Mouse (Mus musculus): Measurements from ENCODE around the gene Dennd2a.
A peak's percentile ranks its signal among the peaks of the same experiment; 100 is the strongest.
"Not testable (repeated sequence)": the region's sequence is repeated elsewhere in the genome, so short reads cannot be mapped to it uniquely, and the experiment has no call there.

Dennd2a gene

DNA sequence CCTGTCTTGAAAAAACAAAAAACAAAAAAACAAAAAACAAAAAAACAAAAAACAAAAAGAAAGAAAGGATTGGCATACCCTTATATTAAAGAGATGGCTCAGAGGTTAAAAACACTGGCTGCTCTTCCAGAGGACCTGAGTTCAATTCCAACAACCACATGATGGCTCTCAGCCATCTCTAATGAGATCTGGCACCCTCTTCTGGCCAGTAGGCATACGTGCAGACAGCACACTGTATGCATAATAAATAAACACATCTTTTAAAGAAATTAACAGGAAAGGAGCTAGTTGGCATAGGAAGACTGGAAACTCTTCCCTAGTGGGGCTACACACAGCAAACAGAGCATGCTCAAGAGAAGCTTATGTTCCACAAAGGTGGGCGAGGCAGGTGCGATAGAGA lies 106.6 kb downstream of the Dennd2a start:
- no peak for DNase-seq (ENCODE audit: low spot score)

DNA sequence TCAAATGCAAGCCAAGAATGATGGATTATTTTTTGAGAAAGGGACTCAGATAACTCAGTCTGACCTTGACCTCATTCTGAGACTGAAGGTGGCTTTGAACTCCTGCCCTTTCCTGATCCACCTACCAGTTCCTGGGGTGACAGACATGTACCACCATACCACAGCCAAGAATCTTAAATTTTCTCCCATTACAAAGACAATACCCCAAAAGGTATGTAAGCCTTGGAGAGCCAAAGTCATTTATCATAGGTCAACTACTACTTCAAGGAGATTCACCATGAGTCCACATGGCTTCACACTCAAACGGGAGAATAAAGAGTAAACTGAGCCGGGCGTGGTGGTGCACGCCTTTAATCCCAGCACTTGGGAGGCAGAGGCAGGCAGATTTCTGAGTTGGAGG lies 107.1 kb downstream of the Dennd2a start:
- no peak for DNase-seq (ENCODE audit: low spot score)

DNA sequence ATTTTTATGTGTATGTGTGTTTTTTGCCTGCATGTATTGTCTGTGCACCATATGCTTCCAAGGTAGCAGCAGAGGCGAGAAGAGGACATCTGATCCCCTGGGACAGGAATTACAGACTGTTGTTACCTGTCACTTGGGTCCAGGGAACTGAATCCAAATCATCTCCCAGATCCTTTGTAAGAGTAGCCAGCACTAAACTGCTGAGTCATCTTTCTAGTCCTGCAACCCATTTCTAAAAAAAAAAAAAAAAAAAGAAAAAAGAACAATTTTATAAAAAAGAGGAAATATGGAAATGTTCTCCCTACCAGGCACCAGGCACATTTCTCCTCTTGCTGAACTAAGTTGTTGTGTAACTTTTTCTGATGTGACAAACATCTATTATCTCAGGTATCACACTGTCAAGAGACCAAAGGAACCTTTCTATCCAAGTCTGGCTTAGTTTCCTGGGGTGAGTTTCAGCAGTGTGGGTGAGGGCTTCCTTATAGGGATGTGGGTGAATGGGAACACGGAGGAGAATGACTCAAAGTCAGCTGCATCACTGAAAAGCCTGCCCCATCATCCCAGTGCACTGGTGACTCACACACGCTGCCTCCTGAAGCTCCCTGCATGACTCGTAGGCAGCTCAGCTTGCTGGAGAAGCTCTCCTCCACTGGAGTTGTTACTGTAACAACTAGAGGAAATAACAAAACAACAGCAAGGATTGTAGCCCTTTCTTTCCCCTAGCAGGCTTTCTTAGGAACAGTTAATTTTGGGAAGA lies 110.1 kb downstream of the Dennd2a start:
- DNase-seq (ENCODE audit: low spot score) = peak; percentile 22

DNA sequence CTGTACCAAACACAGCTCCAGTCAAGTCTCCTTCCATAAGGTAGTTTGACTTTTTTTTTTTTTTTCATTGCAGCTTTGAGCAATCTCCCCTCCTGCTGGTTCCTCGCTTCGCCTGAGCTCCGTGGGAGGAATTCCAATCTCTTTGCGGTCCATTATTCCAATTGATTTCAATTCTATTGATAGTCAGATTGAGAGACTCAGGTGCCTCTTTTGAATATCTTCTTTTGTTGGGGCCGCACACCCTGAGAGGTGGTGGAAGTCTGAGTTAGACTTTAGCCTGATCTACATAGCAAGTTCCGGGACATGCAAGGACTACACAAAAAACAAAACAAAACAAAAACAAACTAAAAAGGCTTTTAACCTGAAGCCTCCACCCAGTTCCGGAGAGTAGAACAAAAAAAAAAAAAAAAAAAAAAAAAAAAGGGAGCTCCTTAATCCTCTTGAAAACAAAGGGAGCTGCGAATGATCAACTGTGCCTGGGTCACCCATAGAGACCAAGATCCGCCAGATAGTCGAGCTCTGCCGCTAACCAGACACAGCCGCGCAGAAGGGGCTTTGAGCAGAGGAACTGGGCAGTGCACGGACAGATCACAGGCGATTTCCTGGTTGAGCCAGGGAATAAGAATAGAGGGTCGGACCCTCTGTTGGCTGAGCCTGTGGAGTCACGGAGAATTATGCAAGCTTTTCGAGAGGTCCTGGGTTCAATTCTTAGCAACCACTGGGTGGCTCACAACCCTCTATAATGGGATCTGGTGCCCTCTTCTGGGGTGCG lies 111.7 kb downstream of the Dennd2a start:
- DNase-seq (ENCODE audit: low spot score) = no peak

DNA sequence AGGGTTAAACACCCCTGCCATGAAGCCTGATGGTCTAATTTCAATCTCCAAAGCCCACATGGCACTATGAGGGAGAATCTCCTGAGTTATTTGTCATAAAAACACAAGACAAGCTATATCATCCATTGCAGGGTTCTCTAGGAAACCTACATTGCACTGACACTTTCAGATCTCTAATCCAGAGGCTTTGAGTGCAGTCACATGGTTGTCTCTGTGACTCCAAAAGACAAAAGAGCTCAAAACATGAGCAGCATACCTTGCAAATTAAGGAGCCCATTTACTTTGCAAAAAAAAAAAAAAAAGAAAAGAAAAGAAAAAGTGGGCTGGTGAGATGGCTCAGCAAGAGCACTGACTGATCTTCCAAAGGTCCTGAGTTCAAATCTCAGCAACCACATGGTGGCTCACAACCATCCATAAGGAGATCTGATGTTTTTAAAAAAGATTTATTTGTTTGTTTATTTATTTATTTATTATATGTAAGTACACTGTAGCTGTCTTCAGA lies 114.8 kb downstream of the Dennd2a start:
- DNase-seq (ENCODE audit: low spot score) = no peak

DNA sequence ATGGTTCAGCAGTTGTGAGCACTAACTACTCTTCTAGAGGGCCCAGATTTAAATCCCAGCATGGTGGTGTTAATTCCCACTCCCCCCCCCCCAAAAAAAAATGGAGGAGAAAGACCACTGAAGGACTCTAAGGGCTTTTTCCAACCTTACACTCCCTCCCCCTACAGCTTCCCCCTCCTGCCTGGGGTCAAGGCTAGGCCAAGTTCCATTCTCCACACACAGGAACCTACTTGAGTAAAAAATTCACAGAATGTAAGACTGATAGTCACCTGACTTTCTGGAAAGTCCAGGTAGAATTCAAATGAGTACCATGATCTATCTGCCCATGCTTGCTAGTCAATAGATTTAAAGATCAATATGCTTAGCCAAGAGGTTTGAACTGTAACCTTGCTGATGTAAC lies 117.5 kb downstream of the Dennd2a start:
- no peak for DNase-seq (ENCODE audit: low spot score)

DNA sequence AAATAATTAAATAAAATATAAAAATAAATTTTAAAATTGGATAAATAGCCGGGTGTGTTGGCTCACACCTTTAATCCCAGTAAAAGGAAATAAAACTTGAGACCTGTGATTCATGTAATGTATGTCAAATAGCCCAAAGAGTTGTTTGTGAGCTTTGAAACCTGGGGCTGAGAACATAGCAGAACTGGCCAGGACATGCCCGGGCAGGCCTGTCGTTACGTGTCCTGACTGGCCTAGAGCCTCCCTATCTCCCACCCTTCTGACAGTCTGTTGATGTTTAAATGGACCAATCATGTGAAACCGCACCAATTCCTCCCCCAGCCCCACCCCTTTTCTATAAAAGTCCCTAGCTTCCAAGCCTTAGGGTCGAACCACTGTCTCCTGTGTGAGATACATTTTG lies 120.1 kb downstream of the Dennd2a start:
- DNase-seq (ENCODE audit: low spot score) = not testable (repeated sequence)

DNA sequence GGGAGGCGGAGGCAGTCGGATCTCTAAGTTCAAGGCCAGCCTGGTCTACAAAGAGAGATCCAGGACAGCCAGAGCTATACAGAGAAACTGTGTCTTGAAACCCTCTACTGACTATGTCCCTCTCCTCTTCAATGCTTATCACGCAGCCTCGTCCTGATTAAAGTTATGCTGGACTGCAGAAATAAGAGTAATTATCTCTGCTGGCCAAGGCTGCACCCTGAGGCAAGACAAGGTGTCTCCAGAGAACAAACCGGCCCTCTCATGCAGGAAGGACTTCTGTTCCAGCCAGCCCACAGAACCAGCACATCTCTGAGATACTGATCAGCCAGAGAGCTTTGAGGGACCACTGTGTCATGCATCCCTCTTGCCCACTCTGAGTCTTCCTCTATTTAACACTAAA lies 121.8 kb downstream of the Dennd2a start:
- no peak for DNase-seq (ENCODE audit: low spot score)

DNA sequence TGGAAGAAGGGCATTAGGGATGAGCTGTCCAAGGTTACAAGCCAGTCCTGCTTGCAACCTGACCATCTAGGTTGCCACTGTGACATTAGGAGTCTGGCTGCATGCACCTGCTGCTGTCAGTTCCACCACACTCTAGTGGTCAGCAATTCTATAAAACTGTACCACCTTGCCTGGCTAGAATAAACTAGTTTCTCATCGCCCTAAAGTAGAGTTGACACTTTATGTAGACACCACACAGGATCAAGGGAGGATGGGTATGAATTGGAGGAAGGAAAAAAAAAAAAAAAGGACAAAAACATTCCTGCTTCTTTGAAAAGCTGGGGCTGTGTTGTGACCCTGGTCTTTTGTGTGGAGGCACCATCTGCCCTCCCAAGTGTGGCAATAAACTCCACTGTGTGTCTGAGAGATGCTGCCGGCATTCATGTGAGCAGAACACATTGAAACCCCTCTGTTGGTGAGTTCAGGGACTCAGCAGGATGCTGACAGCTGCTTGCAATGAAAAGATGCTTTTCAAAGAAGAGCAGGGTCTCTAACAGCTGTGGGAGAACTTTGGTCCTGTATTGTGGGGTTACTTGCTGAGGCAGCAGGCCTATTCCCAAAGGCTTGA lies 122.7 kb downstream of the Dennd2a start:
- DNase-seq (ENCODE audit: low spot score) = no peak

DNA sequence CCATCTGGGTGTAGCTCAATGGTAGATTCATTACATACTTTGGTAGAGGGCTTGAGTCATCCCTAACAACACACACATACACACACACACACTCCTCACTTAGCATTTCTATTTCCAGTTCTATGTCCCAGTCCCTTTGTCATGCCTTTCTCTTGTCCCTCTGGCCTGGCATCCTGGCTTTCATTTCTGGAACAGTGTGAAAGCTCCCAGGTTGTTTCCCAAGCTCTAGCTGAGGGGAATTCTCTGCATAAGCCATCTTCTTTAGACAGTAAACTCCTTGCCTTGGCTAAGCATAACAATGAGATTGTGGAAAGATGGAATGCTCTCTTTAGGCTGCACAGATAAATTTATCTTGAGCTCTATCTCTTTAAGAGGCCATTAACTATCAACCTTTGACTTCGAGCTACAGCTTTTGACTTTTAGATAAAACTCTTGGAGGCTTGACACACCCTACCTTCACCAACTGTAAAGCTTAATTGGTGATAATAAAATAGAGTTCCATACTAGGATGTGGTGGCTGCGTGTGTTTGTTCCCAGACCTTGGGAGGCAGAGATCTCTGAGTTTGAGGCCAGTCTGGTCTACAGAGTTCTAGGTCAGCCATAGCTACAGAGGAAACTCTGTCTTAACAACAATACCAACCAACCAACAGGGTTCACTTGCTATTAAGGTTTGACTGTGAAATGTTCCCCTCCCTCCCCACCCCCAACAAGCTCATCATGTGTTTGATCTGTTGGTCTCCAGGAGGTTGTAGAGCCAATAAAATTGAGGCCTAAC lies 123.4 kb downstream of the Dennd2a start:
- DNase-seq (ENCODE audit: low spot score) = no peak

DNA sequence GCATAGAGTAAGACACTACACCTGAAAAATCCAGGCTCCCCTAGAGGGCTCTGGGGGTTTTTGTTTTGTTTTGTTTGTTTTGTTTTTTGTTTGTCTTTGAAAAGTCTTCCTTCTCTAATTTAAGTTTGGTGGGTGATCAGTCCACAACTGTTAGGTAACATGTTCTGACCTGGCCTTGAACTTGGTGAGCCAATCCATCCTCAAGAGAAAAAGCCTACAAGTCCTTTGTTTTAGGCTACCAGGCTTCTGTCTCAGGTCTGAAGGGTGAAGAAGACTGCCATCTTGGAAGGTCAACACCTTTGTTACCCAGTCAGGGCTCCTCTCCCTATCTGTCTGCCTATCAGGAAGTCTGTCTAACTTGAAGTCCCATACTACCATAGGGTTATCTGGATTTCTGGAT lies 124.0 kb downstream of the Dennd2a start:
- DNase-seq (ENCODE audit: low spot score) = no peak

DNA sequence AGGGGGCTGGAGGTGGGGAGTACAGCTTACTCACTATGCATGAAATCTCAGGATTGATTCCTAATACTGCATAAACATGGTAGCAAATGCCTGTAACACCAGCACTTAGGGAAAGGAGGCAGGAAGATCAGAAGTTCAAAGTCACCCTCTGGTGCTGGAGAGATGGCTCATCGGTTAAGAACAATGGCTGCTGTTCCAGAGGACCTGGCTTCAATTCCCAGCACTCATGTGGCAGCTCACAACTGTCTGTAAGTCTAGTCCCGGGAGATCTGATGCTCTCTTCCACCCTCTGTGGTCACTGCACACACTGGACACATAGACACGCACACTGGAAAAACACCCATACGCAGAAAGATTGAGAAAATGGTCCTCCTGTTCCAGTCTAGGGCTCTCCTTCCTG lies 124.5 kb downstream of the Dennd2a start:
- DNase-seq (ENCODE audit: low spot score) = no peak

DNA sequence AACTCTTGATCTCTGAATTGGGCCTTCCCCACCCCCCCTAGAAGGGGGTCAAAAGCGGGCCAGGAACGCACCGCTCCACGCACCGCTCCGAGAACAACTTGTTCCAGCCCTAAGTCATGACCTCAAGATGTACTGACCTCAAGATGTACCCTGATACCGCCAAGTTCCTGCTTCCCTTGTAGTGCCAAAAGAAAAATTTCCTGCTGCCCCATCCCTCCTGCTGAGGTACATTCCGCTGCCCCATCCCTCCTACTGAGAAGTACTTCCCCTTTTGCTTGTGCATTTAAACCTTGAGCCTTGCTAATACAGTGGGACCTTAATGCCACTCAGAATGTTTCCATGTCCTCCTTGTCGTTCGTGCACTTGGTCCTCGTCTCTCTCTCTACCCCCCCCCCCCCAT lies 126.9 kb downstream of the Dennd2a start:
- no peak for DNase-seq (ENCODE audit: low spot score)

DNA sequence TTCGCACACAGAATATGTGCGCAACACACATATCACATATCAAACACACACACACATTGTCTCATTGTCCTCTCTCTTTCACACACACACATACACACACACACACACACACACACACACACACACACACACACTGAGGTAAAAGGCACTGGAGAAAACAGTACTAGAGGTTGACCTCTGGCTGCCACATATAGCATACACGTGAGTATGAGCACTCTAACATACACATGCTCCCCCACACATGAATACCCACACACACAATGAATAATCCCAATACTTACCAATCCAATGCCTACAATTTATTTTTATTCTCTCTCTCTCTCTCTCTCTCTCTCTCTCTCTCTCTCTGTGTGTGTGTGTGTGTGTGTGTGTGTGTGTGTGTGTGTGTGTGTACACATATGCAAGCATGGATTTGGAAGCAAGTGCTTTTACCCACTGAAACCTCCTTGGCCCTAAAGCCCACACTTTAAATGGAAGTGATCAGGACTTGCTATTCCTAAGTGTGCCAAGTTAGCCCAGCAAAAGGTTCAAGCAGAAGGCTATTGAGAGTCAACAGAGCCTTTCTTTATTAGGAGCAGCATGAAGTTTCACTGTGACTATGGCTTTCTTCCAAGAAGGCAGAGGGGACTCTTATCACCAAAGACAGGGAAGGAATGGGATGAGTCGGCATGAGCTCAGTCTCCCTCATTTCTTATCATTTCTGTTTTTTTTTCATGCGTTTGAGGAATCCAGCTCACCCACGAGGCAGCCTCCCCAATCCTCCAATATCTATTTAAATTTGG lies 128.5 kb downstream of the Dennd2a start:
- no peak for DNase-seq (ENCODE audit: low spot score)

DNA sequence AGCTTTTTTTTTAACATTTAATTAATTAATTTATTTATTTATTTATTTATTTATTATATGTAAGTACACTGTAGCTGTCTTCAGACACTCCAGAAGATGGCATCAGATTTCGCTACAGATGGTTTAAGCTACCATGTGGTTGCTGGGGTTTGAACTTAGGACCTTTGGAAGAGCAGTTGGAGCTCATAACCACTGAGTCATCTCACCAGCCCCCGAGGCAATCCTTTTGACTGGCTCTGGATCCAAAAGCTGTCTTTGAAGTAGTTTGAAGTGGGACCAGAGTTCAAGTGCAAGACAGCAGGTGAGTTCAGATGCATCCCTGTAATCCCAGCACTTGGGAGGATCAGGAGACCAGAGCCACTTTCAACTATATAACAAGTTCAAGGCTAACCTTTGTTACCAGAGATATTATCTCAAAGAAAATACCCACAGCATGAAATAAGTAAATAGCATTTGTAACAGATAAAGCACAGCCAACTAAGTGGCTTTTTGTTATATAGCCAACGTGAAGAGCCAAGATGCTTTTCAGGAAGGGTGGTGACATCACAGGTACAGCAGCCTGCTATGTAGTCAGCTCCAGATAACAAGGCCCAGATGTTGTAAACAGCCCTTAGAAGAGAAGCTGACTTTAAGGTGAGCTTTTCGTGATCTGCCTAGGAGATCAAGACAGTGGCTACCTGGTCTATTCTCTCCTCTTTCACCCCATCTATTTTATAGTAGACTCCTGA lies 130.2 kb downstream of the Dennd2a start:
- DNase-seq (ENCODE audit: low spot score) = no peak

DNA sequence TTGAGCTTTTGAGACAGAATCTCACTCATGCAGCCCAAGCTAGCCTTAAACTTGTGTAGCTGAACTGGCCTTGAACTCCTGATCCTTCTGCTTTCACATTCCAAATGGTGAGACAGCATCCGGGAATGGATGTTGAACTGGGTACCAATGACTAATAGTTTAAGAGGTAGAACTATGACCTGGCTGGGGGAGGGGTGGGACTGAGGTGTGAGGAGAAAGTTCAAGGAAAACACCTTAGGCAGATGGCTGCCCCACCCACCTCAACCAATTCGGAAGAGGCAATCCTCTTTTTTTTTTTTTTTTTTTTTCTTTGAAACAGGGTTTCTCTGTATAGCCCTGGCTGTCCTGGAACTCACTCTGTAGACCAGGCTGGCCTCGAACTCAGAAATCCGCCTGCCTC lies 130.9 kb downstream of the Dennd2a start:
- no peak for DNase-seq (ENCODE audit: low spot score)

DNA sequence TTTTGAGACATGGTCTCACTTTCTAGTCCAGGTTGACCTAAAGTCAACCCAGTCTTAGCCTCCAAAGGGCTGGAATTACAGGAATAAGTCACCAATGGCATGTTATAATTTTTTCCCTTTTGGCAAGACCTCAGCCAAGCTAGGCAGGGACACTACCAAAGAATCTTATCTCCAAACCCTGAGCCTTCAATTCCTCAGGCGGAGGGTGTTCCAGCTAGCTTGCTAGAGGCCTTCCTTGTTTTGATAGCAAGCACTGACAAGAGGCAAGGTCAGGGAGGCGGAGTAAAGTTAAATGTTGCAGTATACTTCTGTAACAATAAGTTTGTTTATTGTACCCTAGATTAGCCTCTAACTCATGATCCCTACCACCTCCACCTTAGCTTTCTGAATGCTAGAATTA lies 132.5 kb downstream of the Dennd2a start:
- no peak for DNase-seq (ENCODE audit: low spot score)

DNA sequence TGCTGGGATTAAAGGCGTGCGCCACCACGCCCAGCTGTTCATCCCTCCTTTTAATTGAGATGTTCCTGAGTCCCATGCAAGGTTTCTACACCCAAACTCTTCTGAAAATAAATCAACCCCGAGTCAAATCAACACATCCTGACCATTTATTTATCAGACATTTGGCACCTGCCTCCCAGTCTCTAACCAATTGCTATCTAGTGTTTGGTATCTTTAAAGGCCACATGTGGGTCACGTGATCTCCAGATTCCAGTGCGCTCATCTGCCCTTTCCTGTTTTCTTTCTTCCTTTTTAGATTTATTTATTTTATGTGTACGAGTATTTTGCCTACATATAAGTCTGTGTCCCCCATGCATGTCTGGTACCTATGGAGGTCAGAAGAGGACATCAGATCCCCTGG lies 134.0 kb downstream of the Dennd2a start:
- no peak for DNase-seq (ENCODE audit: low spot score)

DNA sequence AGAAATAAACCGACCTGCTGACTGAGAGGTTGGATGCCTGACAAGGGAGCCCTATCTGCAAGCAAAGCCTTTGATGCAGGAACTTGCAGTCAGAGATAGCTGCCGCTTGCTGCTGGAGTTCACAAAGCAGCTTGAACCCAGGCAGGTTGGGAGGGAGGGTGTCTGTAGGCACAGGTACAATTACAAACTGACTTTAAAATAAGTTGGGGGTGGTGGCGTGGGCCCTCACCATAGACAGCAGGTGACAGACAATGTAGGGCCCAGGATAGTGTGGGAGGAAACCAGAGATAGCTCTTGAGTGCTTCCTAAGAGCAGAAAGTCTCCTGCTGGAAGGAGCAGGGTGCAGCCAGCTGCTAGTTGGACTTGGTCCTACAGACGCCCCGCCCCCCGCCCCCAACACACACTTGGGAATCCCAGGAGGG lies 134.5 kb downstream of the Dennd2a start:
- DNase-seq (ENCODE audit: low spot score) = no peak

DNA sequence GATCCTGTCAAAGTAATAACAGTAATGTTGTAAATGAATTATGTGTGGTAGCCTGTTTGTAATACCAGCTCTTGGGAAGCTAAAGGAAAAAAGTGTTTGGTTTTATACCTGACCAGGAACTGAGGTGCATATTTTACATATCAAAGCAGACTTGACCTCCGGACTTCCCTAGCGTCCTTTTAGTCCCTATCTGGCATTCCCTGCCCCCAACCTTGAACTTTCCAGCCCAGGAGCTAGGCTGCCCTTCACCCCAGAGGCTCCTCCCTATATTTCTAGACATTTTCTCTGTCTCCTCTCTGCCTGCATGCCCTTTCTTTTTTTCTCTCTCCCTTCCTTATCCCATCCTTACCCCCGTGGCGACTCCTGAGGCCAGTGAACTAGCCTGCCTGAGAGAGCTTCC lies 136.8 kb downstream of the Dennd2a start:
- no peak for DNase-seq (ENCODE audit: low spot score)
